Mouse (Mus musculus) liver, embryonic 11.5 days (tissue): ENCODE measurements around the gene Tmem269. TPM values are rescaled to one million over a fixed set of nuclear protein-coding genes. Genes with fewer than 3 reads are reported as not detected.

Experiments
- ATAC-seq: fragments of 200-750 bp; cut with Nextera tagmentation; replicated peaks from 2 replicates; pipeline ENCODE4 v1.8.0; 2017; ENCODE audit warnings: moderate number of reproducible peaks, mild to moderate bottlenecking, moderate TSS enrichment, moderate library complexity; ENCODE audit not compliant: low FRiP score
- DNase-seq: peaks from one replicate; pipeline ENCODE4 v3.0.0-alpha.2; 2017; ENCODE audit warnings: low spot score
- H3K27ac ChIP-seq: fragments of 300-500 bp; sonication (generic); 2 replicates; pipeline ENCODE4 v1.5.1; 2014; ENCODE audit warnings: mild to moderate bottlenecking, low read depth, low read length, control low read depth
- H3K27me3 ChIP-seq: fragments of 300-500 bp; sonication (generic); replicated peaks from 2 replicates; pipeline ENCODE4 v1.6.1; 2014; ENCODE audit warnings: low read length, mixed read lengths; ENCODE audit not compliant: control insufficient read depth, insufficient read depth
- H3K36me3 ChIP-seq: fragments of 300-500 bp; sonication (generic); 2 replicates; pipeline ENCODE4 v1.6.1; 2014; ENCODE audit warnings: mild to moderate bottlenecking, low read length, moderate library complexity, mixed read lengths; ENCODE audit not compliant: control insufficient read depth, insufficient read depth
- H3K4me1 ChIP-seq: fragments of 300-500 bp; sonication (generic); replicated peaks from 2 replicates; pipeline ENCODE4 v1.6.1; 2014; ENCODE audit warnings: low read length, mixed read lengths; ENCODE audit not compliant: control insufficient read depth, insufficient read depth
- H3K4me2 ChIP-seq: fragments of 300-500 bp; sonication (generic); 2 replicates; pipeline ENCODE4 v1.6.1; 2014; ENCODE audit warnings: mild to moderate bottlenecking, control low read depth, moderate library complexity
- H3K4me3 ChIP-seq: fragments of 300-500 bp; sonication (generic); 2 replicates; pipeline ENCODE4 v1.5.1; 2014; ENCODE audit warnings: low read depth, low read length, control low read depth
- H3K9ac ChIP-seq: fragments of 300-500 bp; sonication (generic); 2 replicates; pipeline ENCODE4 v1.6.1; 2014; ENCODE audit warnings: low read depth, low read length, control low read depth
- H3K9me3 ChIP-seq: fragments of 300-500 bp; sonication (generic); 2 replicates; pipeline ENCODE4 v1.6.1; 2016; ENCODE audit warnings: low read length, inconsistent platforms, mixed read lengths; ENCODE audit not compliant: control insufficient read depth
- WGBS: fragments of 180-500 bp; shearing (Covaris S2); extraction: QIAGEN DNeasy Blood & Tissue Kit; methylation state at CpG from one replicate; pipeline ENCODE4 v1.1.7; 2014; 5-methylcytosine and 5-hydroxymethylcytosine counted together
- polyA plus RNA-seq: library from polyadenylated mRNA; unstranded; fragments of >200 nt; fragmentation: Nextera tagmentation; extraction: Ambion mirVana; gene quantifications from 2 replicates; pipeline ENCODE4 v1.2.1, GENCODE M21; 2014

Gene Tmem269
- polyA plus RNA-seq, 1 experiment from 2014 or later = not detected

DNA sequence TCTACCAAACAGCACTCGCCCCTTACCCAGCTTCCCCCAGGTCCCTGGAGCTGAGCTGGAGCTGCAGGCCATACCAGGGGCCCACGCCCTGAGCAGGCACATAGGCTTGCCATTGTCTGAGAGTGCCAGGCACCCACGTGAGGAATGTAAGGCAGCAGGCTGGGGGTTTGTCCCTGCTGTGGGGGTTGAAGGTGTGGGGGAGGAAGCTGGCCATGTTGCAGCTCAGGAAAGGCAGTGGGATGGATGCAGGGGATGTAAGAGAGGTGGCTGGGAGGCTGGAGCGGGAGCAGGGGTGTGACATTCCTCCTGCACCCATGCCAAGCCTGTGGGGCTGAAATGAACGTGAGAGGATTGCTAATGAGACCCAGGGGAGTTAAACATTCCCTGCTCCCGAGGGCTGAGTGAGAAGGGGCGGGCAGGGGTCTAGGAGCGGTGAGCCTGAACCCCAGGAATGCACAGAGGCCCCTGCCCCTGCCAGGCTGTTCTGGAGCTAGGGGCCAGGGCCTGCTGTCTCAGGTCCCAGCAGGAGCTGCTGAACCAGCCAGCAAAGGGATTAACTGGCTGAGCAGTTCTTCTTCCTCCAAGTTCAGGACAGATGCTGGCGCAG lies 36.1 kb upstream of the Tmem269 start:
- DNase-seq = no peak
- Histone ChIP-seq H3K4me1 (no peaks in the 10 kb centered on the region), H3K4me2 (no peak overlapping the region), H3K9me3 (no peaks in the 10 kb centered on the region), H3K27me3 (no peaks in the 10 kb centered on the region), H3K4me3 (no peak overlapping the region), H3K27ac (no peak overlapping the region), H3K36me3 (no peaks in the 10 kb centered on the region), H3K9ac (no peak overlapping the region)
- no peak for ATAC-seq
- 60% methylated on average over 9 of the region's 9 CpGs for WGBS

DNA sequence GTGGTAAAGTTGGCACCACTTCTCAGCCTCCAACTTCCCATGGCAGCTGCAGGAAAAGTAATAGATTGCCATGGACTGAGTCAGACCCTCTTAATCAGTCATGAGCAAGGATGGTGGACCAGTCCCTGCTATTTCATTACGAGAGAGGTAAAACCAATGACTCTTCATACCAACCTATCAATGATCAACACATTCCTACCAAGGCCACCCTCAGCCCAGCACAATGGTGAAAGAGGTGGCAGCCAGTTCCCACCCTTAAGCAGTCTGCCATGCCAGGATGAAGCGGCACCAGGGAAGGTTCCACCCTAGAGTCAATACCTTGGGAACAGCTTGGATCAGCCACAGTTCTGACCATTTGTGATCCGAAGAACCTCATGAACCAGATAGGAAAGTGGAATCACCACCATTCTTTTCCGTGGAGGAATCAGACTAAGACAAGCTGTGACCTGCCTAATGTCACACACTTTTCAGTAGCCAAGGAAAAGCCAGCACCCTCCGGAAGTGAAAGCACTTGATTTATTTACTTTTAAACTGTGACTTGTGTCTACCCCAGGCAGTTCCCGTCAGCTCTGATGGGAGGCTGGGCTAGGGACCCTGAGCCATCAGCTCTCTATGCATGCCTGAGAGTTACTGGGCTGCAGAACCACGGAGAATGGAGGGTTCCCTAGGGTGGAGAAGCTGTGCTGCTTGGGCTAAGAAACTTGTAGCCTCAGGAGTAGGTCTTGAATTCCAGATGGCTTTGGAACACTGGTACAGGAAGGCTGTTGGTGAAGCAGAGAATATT lies 34.2 kb upstream of the Tmem269 start:
- DNase-seq (no peak), ATAC-seq (no peak)
- H3K9me3 ChIP-seq = no peaks in the 10 kb centered on the region
- H3K4me1 ChIP-seq = no peaks in the 10 kb centered on the region
- 58% methylated on average over 7 of the region's 7 CpGs for WGBS
- no peak overlapping the region for H3K4me2 ChIP-seq
- H3K9ac ChIP-seq = no peak overlapping the region
- H3K36me3 ChIP-seq = no peaks in the 10 kb centered on the region
- no peak overlapping the region for H3K4me3 ChIP-seq
- H3K27me3 ChIP-seq = no peaks in the 10 kb centered on the region
- no peak overlapping the region for H3K27ac ChIP-seq

DNA sequence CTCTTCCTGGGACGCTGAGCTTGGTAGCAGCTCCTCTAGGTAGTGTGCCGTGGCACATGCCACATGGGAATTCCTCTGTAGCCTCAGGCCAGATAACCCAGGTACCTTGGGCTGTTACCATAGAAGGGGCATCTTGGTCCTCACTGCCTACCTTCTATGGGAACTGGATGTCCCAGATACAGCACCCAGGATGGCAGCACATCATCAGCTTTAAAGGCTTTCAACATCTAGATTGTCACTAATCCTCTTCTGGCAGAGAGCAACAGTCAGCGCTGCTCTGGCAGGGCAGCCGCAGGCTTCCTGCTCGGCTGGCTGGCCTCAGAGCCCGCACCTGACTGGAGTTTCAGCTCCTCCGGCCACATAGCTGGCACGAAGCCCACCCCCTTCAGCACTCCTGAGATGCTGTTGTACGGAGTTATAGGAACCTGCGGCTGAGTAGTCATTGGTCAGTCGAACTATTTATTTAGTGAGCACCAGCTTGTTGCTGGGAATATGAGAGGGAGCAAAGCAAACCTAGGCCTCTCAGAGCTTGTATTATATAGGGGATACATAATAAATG lies 30.5 kb upstream of the Tmem269 start:
- Histone ChIP-seq H3K36me3 (no peaks in the 10 kb centered on the region), H3K9me3 (no peaks in the 10 kb centered on the region), H3K27me3 (no peaks in the 10 kb centered on the region), H3K4me2 (no peak overlapping the region), H3K9ac (no peak overlapping the region), H3K27ac (no peak overlapping the region), H3K4me1 (no peaks in the 10 kb centered on the region), H3K4me3 (no peak overlapping the region)
- ATAC-seq = no peak
- DNase-seq = no peak
- 85% methylated on average over 11 of the region's 11 CpGs for WGBS

DNA sequence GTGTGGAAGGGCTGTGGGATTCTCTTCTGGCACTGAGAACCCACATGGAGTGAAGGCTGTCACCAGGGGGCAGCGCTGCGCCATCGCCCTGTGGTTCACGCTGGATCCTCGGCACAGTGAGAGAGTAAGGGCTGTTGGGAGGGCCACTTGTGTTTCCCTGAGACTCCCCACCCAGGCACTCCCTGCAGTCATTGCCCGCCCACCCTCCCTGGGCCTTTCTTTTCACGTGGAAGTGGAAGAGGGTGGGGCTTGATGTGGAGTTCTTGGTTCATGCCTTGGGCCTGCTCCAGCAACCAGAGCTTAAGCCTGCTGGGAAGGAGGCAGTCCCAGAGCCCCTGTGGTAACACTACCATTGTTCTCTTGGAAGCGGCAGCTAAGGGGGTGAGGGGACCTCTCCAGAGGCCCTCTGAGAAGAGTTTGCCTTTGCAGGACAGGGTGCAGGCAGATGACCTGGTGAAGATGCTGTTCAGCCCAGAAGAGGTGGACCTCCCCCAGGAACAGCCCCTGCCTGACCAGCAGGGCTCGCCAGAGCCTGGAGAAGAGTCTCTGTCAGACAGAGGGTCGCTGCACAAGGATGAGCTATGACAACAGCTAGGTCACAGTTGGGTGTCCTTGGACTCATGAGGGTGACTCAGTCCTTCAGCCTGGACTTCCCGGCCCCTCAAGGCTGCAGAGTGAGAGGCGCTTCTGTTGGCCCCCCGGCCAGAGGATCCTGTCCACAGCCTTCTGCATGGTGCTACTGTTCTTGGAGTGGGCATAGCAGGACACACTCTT lies 29.6 kb upstream of the Tmem269 start:
- Histone ChIP-seq H3K4me3 (no peak overlapping the region), H3K27ac (no peak overlapping the region), H3K27me3 (no peaks in the 10 kb centered on the region), H3K4me2 (no peak overlapping the region), H3K9me3 (no peaks in the 10 kb centered on the region), H3K36me3 (no peaks in the 10 kb centered on the region), H3K9ac (no peak overlapping the region), H3K4me1 (no peaks in the 10 kb centered on the region)
- WGBS = 40% methylated on average over 13 of the region's 13 CpGs
- ATAC-seq (peak; percentile 44), DNase-seq (peak; percentile 53)

GRCm38 (mm10) chr4:119246688-119247225 lies 28.7 kb upstream of the Tmem269 start:
- DNase-seq (no peak), ATAC-seq (no peak)
- Histone ChIP-seq H3K36me3 (peaks cover 3% of the 10 kb centered on the region), H3K9me3 (no peaks in the 10 kb centered on the region), H3K27me3 (no peaks in the 10 kb centered on the region), H3K4me2 (no peak overlapping the region), H3K27ac (no peak overlapping the region), H3K9ac (no peak overlapping the region), H3K4me3 (no peak overlapping the region), H3K4me1 (no peaks in the 10 kb centered on the region)
- WGBS = 81% methylated on average over 14 of the region's 14 CpGs

DNA sequence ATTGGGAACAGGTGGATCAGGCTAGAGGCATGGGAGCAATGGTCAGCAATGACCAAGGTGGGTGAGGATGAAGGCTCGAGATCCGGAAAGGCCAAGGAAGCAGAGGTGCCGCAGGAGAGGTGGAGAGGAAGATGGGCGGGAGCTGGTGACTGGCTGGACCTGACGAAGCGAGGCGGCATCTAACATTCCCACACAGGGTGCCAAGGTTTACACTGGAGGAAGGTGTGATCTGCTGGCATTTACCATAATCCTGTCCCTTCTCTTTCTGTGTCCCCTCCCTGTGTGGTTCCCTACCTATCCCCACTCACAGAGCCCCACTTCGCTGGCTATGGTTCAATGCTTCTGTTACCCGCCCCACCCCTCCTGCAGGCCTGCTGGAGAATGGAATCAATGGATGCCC lies 27.9 kb upstream of the Tmem269 start:
- no peaks in the 10 kb centered on the region for H3K27me3 ChIP-seq
- no peak for DNase-seq
- H3K27ac ChIP-seq = no peak overlapping the region
- no peak overlapping the region for H3K4me2 ChIP-seq
- H3K4me3 ChIP-seq = no peak overlapping the region
- peaks cover 8% of the 10 kb centered on the region for H3K36me3 ChIP-seq
- 86% methylated on average over 9 of the region's 9 CpGs for WGBS
- no peaks in the 10 kb centered on the region for H3K4me1 ChIP-seq
- ATAC-seq = no peak
- no peaks in the 10 kb centered on the region for H3K9me3 ChIP-seq
- H3K9ac ChIP-seq = no peak overlapping the region

- H3K4me1 ChIP-seq = no peaks in the 10 kb centered on the region
- H3K36me3 ChIP-seq = peaks cover 8% of the 10 kb centered on the region
- no peak overlapping the region for H3K4me2 ChIP-seq
- H3K4me3 ChIP-seq = no peak overlapping the region
- H3K27me3 ChIP-seq = no peaks in the 10 kb centered on the region
- DNase-seq = no peak
- no peak overlapping the region for H3K9ac ChIP-seq
- H3K9me3 ChIP-seq = no peaks in the 10 kb centered on the region
- ATAC-seq = no peak
- WGBS = 86% methylated on average over 7 of the region's 7 CpGs
- no peak overlapping the region for H3K27ac ChIP-seq
Observed at GRCm38 (mm10) chr4:119245556-119245955, 27.5 kb upstream of the Tmem269 start.

DNA sequence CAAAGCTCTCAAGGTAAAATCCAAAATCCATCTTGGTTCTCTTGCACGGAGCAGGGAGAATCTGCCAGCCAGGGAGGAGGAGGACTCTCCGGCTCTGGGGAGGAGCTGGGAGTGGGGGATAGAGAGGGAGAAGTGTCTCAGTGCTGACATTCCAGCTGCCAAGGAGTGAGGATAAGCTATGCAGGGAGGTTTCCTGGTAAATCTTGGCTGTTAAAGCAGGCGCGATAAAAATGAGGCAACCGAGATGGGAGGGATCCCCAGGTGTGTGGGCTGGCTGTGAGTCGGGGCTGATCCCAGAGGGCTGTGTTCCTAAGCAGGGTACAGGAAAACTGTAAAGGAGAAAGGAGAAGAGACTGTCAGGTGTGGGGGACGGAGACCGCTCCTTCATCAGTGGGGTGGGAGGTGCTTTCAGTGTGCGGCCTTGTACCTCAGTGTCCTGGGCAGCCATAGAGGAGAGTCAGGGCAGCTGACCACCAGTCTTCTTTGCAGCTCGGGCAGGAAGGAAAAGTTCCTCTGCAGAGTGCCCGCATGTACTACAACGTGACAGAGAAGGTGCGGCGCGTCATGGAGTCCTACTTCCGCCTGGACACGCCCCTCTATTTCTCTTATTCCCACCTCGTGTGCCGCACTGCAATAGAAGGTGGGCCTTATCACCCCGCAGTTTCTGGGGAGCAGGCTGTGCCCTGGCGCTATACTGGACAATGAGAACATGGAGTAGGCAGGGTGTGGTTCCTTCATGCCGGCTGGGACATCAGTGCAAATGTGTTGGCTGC lies 26.6 kb upstream of the Tmem269 start:
- ATAC-seq (no peak), DNase-seq (no peak)
- Histone ChIP-seq H3K36me3 (peaks cover 8% of the 10 kb centered on the region), H3K27me3 (no peaks in the 10 kb centered on the region), H3K4me2 (no peak overlapping the region), H3K9me3 (no peaks in the 10 kb centered on the region), H3K4me3 (no peak overlapping the region), H3K4me1 (0 out of 2 replicates have a peak, but pooled peaks cover 2% of the 10 kb centered on the region), H3K27ac (no peak overlapping the region), H3K9ac (no peak overlapping the region)
- WGBS = 79% methylated on average over 22 of the region's 22 CpGs
